Mouse (Mus musculus) erythroblast, adult 5-6 weeks (primary cell): ENCODE measurements around the gene Grxcr1. TPM values are rescaled to one million over a fixed set of nuclear protein-coding genes. Genes with fewer than 3 reads are reported as not detected.

ENCODE experiments used
- ATAC-seq: replicated peaks from 2 replicates; pipeline ENCODE4 v1.8.0; 2016; ENCODE audit warnings: moderate number of reproducible peaks, mild to moderate bottlenecking, moderate TSS enrichment, inconsistent platforms; ENCODE audit not compliant: poor library complexity, low FRiP score, severe bottlenecking
- total RNA-seq, 2 experiments: library from RNA; stranded (forward) in 1 of 2; stranded (reverse) in 1 of 2; fragments of 150-400 nt in 1 of 2; fragments of 200-764, 138-1000 nt in 1 of 2; gene quantifications; 2 replicates each; pipeline versions ENCODE4 v1.2.3 to v1.2.4; 2015 to 2017; ENCODE audit warnings: low replicate concordance in 2 of 2

The Grxcr1 gene
- total RNA-seq, 2 experiments from 2014 or later: not detected

GRCm38 (mm10) chr5:68086535-68087098 lies 55.0 kb downstream of the Grxcr1 start:
- no peak for ATAC-seq

DNA sequence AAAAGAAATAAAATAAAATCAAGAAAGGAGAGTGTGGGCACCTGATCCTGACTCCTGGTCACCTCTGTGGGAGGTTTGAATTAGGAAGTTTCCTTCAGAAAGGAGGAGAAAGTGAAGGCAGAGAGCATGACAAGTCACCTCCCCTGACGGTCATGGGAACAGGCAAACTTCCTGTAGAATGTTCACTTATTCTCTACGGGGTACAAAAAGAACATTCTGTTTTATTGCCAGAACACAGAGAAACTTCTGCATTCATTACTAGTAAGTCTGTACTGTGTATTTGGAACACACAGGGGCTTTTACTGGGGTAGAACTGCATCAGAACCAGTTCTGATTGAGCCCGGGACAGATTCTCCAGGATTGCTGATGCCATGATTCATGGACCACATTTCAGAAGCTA lies 55.5 kb downstream of the Grxcr1 start:
- ATAC-seq: no peak

- ATAC-seq: no peak
Measured at GRCm38 (mm10) chr5:68093085-68093484, 61.5 kb downstream of the Grxcr1 start.

DNA sequence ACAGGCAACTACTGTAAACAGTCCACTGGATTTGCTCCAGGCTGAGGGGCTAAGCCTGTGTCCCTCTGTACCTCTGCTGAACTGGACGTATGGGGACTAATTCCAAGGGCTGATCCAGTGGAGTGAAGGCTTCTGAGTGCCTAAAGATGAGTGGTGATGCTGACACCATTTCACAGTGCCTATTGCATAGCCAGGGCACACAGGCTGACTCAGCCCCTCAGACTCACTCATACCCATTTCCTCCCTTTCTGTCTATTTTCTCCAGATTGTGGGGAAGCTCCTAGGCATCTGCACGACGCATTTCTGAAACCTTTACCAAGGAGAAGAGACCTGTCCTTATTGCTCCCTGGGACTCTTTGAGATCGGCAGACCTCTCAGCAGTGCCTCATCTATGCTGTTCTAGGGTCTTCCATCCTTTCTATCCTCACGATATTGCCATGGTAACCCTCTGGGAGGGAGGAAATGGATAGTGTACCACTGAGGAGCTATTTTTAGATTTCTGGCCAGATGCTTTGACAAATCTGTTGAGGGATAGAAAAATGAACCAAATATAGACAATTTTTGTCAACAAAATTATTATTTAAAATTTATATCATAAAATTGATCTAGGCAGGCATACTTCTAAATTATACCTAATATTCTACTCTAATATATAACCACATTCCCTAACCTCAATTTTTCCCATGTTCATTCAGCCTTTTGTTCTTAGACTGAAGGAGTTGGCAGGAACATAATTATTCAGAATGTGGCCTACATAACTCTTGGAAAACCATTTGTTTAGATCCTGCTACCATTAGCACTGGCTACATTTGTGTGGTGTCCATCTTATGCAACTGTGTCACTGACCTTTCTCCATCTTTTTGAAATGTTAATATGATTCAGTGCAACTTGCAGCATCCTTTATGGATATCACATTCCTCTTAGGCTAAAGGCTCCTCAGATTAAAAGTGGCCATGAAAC lies 66.3 kb downstream of the Grxcr1 start:
- no peak for ATAC-seq

- no peak for ATAC-seq
Measured at GRCm38 (mm10) chr5:68112430-68113036, 80.9 kb downstream of the Grxcr1 start.

DNA sequence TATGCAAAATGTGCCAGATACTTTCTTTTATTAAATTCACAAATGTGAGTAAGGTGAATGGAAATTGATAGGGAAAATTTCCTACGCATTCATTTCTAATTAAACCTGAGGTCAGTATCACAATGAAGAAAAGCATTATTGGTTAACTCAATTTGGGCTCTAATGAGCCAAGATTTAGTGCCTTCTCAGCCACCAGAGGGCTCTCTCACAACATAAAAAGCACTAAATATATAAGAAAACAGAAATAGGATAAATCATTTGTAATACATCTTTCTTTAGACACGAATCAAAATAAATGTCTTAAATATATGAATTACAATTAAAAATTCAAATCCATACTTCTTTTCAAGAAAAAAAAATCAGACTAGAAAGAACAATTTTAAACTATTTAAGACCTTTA lies 89.2 kb downstream of the Grxcr1 start:
- ATAC-seq: no peak

DNA sequence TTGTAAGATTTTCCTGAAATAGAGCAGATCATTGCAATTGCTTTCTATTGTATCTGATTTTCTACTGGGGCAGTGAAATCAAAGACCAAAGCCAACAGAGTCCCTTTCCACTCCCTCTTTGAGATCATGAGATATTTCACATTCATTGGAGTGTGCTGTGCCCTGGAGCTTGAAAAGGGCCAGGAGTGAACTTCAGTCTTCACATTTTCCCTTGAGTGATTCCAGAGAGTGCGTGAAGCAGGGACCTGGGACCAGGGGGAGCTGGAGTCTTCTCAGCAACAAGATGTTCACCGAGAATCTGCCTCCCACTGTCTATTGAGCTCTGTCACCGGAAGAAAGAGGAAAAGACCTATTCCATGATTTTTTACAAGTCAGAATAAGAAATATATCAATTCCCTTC lies 91.2 kb downstream of the Grxcr1 start:
- no peak for ATAC-seq

GRCm38 (mm10) chr5:68125478-68125877 lies 93.8 kb downstream of the Grxcr1 start:
- no peak for ATAC-seq

- no peak for ATAC-seq
Measured at GRCm38 (mm10) chr5:68128421-68128820, 96.8 kb downstream of the Grxcr1 start.

DNA sequence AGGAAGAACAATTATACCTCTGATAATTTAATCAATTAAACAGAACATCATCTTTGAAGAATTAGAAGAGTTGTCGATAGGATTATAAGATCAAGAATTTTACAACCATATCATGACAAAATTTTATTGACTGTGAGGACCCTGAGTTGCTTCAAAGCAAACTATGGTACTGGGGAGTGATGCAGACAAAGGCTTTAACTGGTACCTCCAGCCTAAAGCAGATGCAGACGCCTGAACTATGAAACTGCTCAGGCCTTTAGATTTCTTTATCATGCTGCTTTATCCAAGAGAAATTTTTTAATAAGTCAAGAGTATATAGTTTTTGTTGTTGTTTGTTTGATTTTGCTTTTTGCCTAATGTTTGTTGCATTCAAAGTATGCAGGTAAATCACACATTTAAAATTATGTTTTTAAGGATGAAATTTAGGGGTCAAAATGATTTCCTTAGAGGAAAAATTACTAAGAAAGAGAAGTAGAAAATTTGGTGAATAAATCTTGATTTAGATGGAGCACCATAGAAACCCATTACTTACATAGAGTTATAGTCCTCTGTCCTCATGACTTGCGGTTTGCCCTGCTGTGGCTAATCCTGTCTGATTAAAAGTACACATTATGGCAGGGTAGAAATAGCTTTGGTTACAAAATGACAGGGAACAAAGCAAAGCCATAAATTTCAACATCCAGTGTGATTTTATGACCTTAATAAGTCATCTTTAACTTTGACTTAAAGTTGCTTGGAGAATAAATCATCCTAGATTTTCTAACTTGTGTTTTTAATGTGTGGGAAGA lies 97.4 kb downstream of the Grxcr1 start:
- no peak for ATAC-seq

DNA sequence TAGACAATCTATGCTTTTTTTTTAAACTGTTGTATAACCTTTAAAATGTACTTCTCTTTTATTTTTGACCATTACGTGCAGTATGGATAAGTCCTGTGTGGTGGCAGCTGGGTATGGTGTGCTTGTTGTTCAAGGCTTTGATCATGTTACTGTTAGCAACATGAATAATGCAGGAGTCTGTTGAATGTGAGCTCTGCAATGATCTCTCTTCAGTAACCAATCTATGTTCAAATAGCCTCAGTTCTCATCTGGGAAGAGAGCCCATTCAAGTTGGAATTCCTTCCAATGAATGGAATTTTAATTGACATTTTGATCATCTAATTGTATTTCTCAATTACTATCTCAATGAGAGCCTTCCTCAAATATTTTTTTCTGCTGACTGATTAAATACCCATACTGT lies 115.2 kb downstream of the Grxcr1 start:
- no peak for ATAC-seq

DNA sequence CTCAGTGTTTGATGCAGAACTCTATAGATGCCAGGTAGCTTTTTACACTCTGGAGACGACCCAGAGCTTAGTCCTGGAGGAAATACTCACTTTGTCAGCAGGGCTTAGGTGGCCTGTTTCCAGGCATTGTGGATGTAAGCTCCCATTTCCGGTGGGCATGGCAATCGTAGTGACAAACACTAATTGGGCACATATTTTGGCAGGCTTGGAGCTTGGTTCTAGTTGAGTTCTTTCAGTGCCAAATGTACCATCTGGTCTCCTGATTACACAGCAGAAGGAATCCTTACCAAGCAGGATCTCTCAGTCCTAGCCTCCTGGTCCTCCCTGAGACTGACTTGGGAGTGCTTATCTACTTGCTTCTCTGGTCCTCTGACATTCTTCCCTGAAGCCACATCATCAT lies 118.3 kb downstream of the Grxcr1 start:
- no peak for ATAC-seq

- ATAC-seq: no peak
Measured at GRCm38 (mm10) chr5:68150347-68151043, 118.9 kb downstream of the Grxcr1 start.

GRCm38 (mm10) chr5:68162503-68162902 lies 130.9 kb downstream of the Grxcr1 start:
- no peak for ATAC-seq

GRCm38 (mm10) chr5:68165954-68166353 lies 134.3 kb downstream of the Grxcr1 start:
- no peak for ATAC-seq

Other genes with a start within 250 kb of the Grxcr1 start
- gene Atp8a1, start 184.4 kb upstream of the Grxcr1 start, total RNA-seq (2015; ENCODE audit: low replicate concordance): 230 and 244 TPM in 2 replicates
- gene Atp8a1, start 184.4 kb upstream of the Grxcr1 start, total RNA-seq (2017; ENCODE audit: low replicate concordance): 267 and 308 TPM in 2 replicates
- gene Gm5108, start 90.2 kb upstream of the Grxcr1 start, total RNA-seq (2015; ENCODE audit: low replicate concordance): not detected in 2 replicates
- gene Gm5108, start 90.2 kb upstream of the Grxcr1 start, total RNA-seq (2017; ENCODE audit: low replicate concordance): not detected in 2 replicates
- gene Gm21905, start 85.4 kb upstream of the Grxcr1 start, total RNA-seq (2015; ENCODE audit: low replicate concordance): not detected in 2 replicates
- gene Gm21905, start 85.4 kb upstream of the Grxcr1 start, total RNA-seq (2017; ENCODE audit: low replicate concordance): not detected in 2 replicates